Mouse (Mus musculus): Measurements from ENCODE around the gene 4921524J17Rik. TPM values are rescaled to one million over a fixed set of nuclear protein-coding genes. Genes with fewer than 3 reads are reported as not detected.

Gene 4921524J17Rik
- 23.3 and 24.1 TPM in 2 replicates for polyA plus RNA-seq (2012; rRNA removed)

GRCm38 (mm10) chr8:85432168-85433016 lies at the start of gene 4921524J17Rik:
Gene 4921524J17Rik, minus strand, starts transcription at chr8:85432833.

GRCm38 (mm10) chr8:85386205-85386604 lies 46.4 kb downstream of the 4921524J17Rik start, which contains the start of gene Mylk3:
Gene Mylk3, minus strand, starts transcription at chr8:85386345.

Other genes with a start within 250 kb of the 4921524J17Rik start
- gene Olfr371, start 206.8 kb downstream of the 4921524J17Rik start, polyA plus RNA-seq (2012; rRNA removed), result not detected in 2 replicates
- gene Orc6, start 133.2 kb downstream of the 4921524J17Rik start, polyA plus RNA-seq (2012; rRNA removed), result 112 and 144 TPM in 2 replicates
- gene Vps35, start 133.0 kb downstream of the 4921524J17Rik start, polyA plus RNA-seq (2012; rRNA removed), result 67.6 and 88.3 TPM in 2 replicates
- 3.8 and 5.8 TPM in 2 replicates for gene Mylk3, start 46.5 kb downstream of the 4921524J17Rik start, polyA plus RNA-seq (2012; rRNA removed)
- gene Gpt2, start 59.7 kb upstream of the 4921524J17Rik start, polyA plus RNA-seq (2012; rRNA removed), result 20.5 and 24.3 TPM in 2 replicates
- 98.0 and 126 TPM in 2 replicates for gene Dnaja2, start 122.5 kb upstream of the 4921524J17Rik start, polyA plus RNA-seq (2012; rRNA removed)

Measured in central nervous system, embryonic 11.5 days (tissue).